Mouse (Mus musculus) layer of hippocampus, postnatal 14 days (tissue): ENCODE data around the gene Ddx54. TPM values are rescaled to one million over a fixed set of nuclear protein-coding genes. Genes with fewer than 3 reads are reported as not detected.

Source experiments
- DNase-seq, 2 experiments: peaks; one replicate each; pipeline ENCODE4 v3.0.0; 2021 to 2022; ENCODE audit warnings: low spot score in 2 of 2, mixed read lengths in 1 of 2
- total RNA-seq, 2 experiments: library from RNA; stranded (reverse); gene quantifications; 2 replicates each; pipeline ENCODE4 v1.2.3; 2021

Gene Ddx54
- total RNA-seq, 2 experiments from 2014 or later = 41.7 to 44.4 TPM

DNA sequence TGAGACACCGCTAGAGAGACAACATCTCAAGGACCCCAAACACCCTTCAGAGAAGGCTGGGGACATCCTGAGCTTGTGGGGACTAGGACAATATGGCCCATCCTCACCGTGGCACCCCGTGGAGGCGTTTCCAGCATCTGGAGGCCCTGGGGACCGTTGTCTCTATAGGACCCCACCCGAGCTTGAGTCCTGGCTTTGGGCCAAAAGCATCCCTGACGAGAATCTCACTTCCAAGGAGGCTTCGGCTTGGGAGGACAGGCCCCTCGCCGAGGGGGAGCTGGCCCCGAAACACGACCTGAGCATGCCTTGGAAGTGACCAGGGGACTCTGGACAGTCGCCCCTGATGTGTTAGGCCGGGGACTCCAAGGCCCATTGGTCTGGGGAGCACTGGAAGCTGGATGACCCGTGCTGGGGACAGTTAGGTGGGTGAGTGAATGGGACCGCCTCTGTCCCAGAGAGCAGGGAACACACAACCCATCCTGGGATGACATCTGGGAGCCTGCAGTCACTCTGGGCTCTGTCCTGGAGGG, 3.2 kb upstream of the Ddx54 start:
- no peak for DNase-seq

- DNase-seq = no peak
Observed at GRCm38 (mm10) chr5:120610906-120611305, 1.6 kb upstream of the Ddx54 start.

GRCm38 (mm10) chr5:120611416-120611815, 1.1 kb upstream of the Ddx54 start:
- DNase-seq = peak in 1 of 2 experiments; percentile 28

GRCm38 (mm10) chr5:120612822-120613604, 474 bp downstream of the Ddx54 start:
- DNase-seq = peak; percentile 100

GRCm38 (mm10) chr5:120615903-120616302, 3.4 kb downstream of the Ddx54 start:
- no peak for DNase-seq

DNA sequence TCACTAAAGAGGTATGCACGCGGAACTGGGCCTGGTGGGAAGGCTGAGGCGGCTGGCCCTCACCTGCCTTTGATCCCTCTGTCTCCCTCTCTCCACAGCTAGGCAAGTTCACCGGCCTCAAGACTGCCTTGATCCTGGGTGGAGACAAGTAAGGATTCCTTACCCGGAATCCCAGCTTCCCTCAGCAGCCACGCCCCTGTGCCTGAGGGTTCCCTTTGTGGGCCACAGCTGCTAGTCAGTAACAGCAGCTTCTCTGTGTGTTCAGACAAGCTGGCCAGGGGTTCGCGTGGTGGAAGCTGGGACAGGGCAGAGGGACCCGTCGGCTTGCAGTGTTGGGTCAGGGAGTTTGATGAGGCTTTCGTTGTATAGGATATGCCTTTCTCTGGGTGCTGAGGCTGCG, 6.2 kb downstream of the Ddx54 start:
- no peak for DNase-seq

DNA sequence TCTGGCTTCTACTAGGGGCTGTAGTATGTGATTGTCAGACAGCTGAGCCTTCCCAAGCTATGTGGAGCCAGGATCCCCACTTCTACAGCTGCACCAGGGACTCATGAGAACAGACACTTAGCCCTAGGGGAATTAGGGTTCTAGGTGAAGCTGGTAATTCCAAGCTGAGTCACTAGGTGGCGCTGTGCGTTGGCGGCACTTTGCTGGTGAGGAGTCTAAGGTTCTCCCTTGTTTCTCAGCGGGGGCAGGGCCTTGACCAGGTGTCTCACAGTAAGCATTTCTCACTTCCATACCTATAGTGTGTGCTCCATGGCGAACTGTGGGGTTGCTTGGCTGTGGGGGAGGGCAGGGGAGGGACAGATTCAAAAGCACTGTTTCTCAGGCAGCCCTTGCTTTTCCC, 6.7 kb downstream of the Ddx54 start:
- DNase-seq = no peak

DNA sequence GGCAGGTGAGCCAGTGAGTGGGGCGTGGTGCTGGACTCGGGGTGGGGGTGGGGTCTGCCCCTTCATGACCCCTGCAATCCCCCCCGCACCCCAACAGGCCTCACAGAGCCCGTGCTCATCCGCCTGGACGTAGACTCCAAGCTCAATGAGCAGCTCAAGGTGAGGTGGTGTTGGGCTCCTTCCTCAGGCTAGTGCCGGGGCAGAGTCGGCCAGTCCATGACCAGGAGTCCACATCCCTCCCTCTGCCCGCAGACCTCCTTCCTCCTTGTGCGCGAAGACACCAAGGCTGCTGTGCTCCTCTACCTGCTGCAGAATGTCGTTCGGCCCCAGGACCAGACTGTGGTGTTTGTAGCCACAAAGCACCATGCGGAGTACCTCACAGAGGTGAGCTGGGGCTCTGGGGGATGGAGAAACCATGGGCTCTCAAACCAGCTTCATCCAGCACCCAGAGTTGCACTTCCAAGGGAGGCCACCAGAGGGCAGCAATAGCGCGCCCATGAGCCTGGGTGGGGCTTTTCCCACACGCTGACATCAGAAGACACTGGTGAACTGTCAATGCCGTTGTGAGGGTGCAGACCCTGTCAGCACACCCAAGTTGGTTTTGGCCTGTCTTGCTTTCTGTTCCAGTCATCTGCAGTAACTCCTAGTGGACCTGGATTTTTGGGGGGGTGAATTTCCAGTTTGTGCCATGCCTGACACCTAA, 8.0 kb downstream of the Ddx54 start:
- peak; percentile 87 to 89 for DNase-seq

DNA sequence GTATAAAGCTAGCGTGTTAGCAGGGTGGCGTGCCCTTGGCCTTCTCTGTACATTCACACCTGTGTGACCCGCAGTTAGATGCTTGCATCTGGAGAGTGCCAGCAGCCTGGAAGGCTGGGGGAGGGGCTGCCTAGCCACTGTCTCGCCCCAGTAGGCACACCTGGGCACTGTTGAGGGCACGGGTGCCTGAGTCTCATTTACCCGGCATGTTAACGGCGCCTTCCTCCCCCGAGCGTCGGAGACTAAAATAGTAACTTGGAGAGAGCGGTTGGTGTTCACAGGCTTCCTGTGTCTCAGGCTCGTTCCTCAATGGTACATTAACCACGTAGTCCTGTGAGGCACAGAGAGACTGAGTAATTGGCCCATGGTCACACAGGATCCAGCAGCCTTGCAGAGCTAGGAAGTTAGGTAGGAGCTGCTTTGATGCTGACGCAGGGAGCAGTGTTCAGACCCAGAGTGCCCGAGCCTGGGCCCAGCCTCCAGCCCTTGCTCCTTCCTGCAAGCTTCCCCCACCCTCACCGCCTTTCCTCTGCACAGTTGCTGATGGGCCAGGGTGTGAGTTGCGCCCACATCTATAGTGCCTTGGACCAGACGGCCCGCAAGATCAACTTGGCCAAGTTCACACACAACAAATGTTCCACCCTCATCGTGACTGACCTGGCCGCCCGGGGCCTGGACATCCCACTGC, 8.7 kb downstream of the Ddx54 start:
- no peak for DNase-seq

DNA sequence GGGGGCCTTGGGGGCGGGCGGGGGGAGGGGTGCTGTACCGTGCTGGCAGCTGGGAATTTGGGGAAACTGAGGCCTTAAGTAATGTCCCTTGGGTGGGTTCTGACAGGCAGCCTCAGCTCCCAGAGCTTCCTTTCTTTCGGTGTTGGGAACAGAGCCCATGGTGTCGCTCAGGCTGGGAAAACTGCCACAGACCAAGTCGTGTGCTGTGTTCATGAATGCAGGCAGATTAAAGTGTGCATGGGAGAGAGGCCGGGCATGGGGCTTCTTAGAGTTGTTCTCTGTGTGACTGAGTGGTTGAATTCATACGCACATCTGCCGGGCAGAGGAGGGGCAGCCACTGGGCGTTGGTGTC, 9.3 kb downstream of the Ddx54 start:
- DNase-seq = no peak

GRCm38 (mm10) chr5:120622198-120622851, 9.8 kb downstream of the Ddx54 start:
- no peak for DNase-seq

DNA sequence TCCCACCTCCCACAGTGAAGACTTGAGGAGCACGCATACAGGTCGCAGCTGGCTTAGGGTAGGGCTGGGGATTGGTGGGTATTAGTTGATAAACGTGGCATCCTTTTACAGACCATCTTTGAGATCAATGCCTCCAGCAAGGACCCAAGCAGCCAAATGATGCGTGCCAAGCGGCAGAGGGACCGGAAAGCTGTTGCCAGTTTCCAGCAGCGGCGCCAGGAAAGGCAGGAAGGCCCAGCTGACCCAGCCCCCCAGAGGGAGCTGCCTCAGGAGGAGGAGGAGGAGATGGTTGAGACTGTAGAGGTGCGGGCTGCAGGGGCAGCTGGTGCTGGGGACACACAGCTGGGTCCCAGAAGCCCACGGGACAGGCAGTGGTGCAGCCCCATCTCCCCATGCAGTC, 11.9 kb downstream of the Ddx54 start:
- no peak for DNase-seq

GRCm38 (mm10) chr5:120626399-120626798, 13.9 kb downstream of the Ddx54 start:
- DNase-seq = no peak

DNA sequence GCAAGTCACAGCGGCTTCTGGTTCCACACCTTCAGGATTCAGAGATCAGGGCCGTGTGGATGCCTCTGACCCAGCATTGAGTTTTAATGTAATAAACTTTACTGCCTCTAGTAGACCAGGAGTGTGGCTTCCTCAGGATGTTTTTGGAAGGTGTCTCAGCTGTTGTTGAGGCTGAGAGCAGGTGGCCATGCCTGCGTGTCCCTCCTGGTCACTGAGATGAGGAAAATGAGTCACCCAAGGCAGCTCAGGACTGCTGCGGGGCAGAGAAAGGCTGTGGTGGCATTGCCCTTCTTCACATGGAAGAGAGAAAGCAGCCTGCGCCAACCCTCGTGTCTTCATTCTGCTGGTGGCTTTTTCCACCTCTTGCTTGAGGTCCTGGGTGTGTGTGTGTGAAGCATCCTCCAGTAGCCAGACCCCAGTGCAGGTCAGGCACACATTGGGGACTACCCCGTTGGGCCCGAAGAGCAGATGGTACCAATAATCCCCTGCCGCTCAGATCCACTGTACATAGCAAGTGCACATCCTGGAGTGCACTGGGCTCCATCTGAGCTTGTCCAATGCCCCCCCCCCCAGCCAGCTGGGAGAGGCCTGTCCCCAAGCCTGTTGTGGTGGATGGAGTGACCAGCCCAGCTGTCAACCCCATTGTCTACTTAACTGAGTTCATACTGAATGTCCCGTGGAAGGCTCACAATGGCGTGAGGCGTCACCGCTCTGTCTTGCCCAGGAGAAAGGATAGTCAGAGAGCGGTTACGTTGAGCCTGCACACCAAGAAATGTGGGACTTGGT, 15.2 kb downstream of the Ddx54 start:
- DNase-seq = no peak

GRCm38 (mm10) chr5:120628624-120629023, 16.1 kb downstream of the Ddx54 start:
- DNase-seq = no peak

GRCm38 (mm10) chr5:120631128-120631527, 18.6 kb downstream of the Ddx54 start:
- no peak for DNase-seq

GRCm38 (mm10) chr5:120631892-120632291, 19.4 kb downstream of the Ddx54 start:
- DNase-seq = no peak

DNA sequence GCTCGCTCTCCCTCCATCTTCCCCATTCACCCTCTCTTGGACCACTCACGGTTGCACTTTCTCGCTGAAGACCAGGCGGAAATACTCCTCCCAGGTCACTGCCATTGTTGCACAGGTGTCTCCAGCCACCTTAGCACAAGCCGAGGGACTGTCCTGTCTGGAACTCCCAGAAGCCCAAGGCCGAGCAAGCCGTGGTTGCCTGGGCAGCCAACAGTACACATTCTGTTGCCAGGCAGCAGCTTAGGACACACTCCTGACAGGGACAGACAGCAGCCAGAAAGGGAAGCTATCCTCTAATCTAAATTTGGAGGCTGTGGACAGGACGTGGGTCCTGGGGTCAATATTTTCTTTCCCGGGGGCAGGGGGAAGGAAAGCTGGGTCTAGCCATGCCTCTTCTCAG, 21.6 kb downstream of the Ddx54 start, which contains the start of gene Cfap73:
TSS of gene Cfap73 (minus strand) at position 105 of the 400 bp plus-strand sequence.
- no peak for DNase-seq

- DNase-seq = no peak
Observed at GRCm38 (mm10) chr5:120634860-120635259, 22.3 kb downstream of the Ddx54 start.

GRCm38 (mm10) chr5:120635633-120636032, 23.1 kb downstream of the Ddx54 start:
- no peak for DNase-seq
